11 mouse cellular contexts compared by ENCODE assay signal in the genomic region with DNA sequence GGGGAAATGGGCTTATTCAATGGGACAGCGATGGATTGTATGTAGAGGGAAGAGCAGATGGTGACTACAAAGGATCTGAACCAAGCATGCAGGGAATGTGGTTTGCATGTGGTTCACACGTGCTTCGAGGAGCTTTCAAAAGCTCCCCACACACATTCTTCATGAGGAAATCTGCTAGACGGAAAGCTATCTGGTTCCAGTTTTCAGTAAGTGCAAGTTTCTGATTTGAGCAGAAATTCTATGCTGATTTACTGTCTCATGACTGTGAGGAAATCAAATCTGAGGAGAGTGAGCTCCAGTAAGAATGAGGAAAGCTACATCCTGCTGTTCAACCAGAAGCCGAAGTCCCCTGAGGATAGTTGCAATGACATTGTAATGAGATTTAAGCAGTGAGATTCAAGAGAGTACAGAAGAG. TPM values are rescaled to one million over a fixed set of nuclear protein-coding genes. Genes with fewer than 3 reads are reported as not detected.
A peak's percentile ranks its signal among the peaks of the same experiment; 100 is the strongest.
DNase-seq lines count a peak whose midpoint lies in the region; ATAC-seq lines count a peak whose summit lies in the region.
"Had no signal": no experiment of that assay in that cellular context is flagged by ENCODE, and none has a peak within 500 bp of the region (broad histone marks: within the 10 kb centered on the region; RNA-seq: fewer than 3 reads in every experiment).

No protein-coding gene starts in this region.

- ATAC-seq in limb, embryonic 13.5 days (ENCODE audit: low FRiP score, low read depth), result peak; percentile 90

- no peak overlapping the region for H3K4me3 ChIP-seq in limb, embryonic 13.5 days
- H3K4me3 ChIP-seq: forebrain, embryonic 12.5 days had no signal

- no peaks in the 10 kb centered on the region for H3K27me3 ChIP-seq in limb, embryonic 13.5 days
- H3K27me3 ChIP-seq: forebrain, embryonic 12.5 days had no signal

- H3K27ac ChIP-seq in limb, embryonic 13.5 days, result peak overlapping the region; percentile 40; the same call in 1 of the 2 replicates
- H3K27ac ChIP-seq: forebrain, embryonic 12.5 days had no signal

- WGBS in limb, embryonic 13.5 days, result 31% methylated on average over 5 of the region's 5 CpGs

- peak; percentile 22 for DNase-seq in kidney, adult 9 months
- DNase-seq in kidney, postnatal 4 days, result no peak
- peak; percentile 60 for DNase-seq in Muller cell, postnatal 12 days (ENCODE audit: inconsistent ontology term)
- peak; percentile 48 for DNase-seq in embryo, embryonic 11 days
- DNase-seq in testis, postnatal 14 days (ENCODE audit: low spot score), result no peak
- no peak for DNase-seq in ovary, postnatal 10 days (ENCODE audit: low spot score)
- DNase-seq: cerebellum, postnatal 10 days; heart, postnatal 36 days; thymus, postnatal 14 days had no signal

- H3K4me2 ChIP-seq in limb, embryonic 13.5 days (replicated peaks), result no peak overlapping the region
- H3K4me2 ChIP-seq: forebrain, embryonic 12.5 days had no signal

- no peaks in the 10 kb centered on the region for H3K36me3 ChIP-seq in limb, embryonic 13.5 days
- H3K36me3 ChIP-seq: forebrain, embryonic 12.5 days had no signal

- no peak overlapping the region for H3K9ac ChIP-seq in limb, embryonic 13.5 days
- H3K9ac ChIP-seq: forebrain, embryonic 12.5 days had no signal

- H3K4me1 ChIP-seq in limb, embryonic 13.5 days, result peaks cover 11% of the 10 kb centered on the region
- H3K4me1 ChIP-seq: forebrain, embryonic 12.5 days had no signal

- no peaks in the 10 kb centered on the region for H3K9me3 ChIP-seq in limb, embryonic 13.5 days
- H3K9me3 ChIP-seq: forebrain, embryonic 12.5 days had no signal

RNA-seq across cellular contexts. Expression of gene Ch25h, which starts 39.8 kb away (rescaled TPM):
- 16.4 and 17.5 TPM in 2 replicates for polyA plus RNA-seq in limb, embryonic 13.5 days (2015; fragmentation: Nextera tagmentation; extraction: Ambion mirVana)

Comparison
In these comparisons a context has a peak if more than half of its experiments do, and no peak if none do; other contexts are left out.
1. DNase-seq: peak in kidney, adult 9 months (single experiment), Muller cell, postnatal 12 days (single experiment) and embryo, embryonic 11 days (single experiment); none in kidney, postnatal 4 days (0 of 2), testis, postnatal 14 days (single experiment) and ovary, postnatal 10 days (single experiment).